Mouse (Mus musculus) neutrophil, adult 83 days (primary cell): Measurements from ENCODE around the gene Sptan1. TPM values are rescaled to one million over a fixed set of nuclear protein-coding genes. Genes with fewer than 3 reads are reported as not detected.

Experiments
- total RNA-seq, 2 experiments: library from RNA; stranded (reverse); gene quantifications; one replicate each; pipeline ENCODE4 v1.2.4; 2023

Gene Sptan1
- total RNA-seq, result 100 to 1,000 TPM; 185 TPM

GRCm38 (mm10) chr2:29965250-29965843 lies at the start of gene Sptan1:
Gene Sptan1 (plus strand): TSS chr2:29965560.

GRCm38 (mm10) chr2:29934906-29935599 lies 30.3 kb upstream of the Sptan1 start, which contains the start of gene Gle1:
Gene Gle1 (plus strand): TSS chr2:29935426.

GRCm38 (mm10) chr2:30048699-30049388 lies 83.5 kb downstream of the Sptan1 start, which contains the start of gene Wdr34:
Gene Wdr34 (minus strand): TSS chr2:30048881.

GRCm38 (mm10) chr2:30057223-30057904 lies 92.0 kb downstream of the Sptan1 start, which contains the start of gene Set:
Gene Set (plus strand): TSS chr2:30057378.

GRCm38 (mm10) chr2:30077502-30078348 lies 112.4 kb downstream of the Sptan1 start, which contains the start of gene Pkn3:
Gene Pkn3 (plus strand): TSS chr2:30077684.

Other genes starting within 250 kb of the Sptan1 start
- not detected for gene Gm13420, start 213.9 kb upstream of the Sptan1 start, total RNA-seq
- gene Gm13547, start 206.2 kb upstream of the Sptan1 start, total RNA-seq, result not detected
- 10 to 100 TPM; 15.6 to 24.9 TPM for gene Coq4, start 178.1 kb upstream of the Sptan1 start, total RNA-seq
- gene Trub2, start 177.1 kb upstream of the Sptan1 start, total RNA-seq, result 10 to 100 TPM; 32.4 to 36.4 TPM
- gene Slc27a4, start 162.9 kb upstream of the Sptan1 start, total RNA-seq, result 100 to 1,000 TPM; 136 to 141 TPM
- 10 to 100 TPM; 21.1 to 22.3 TPM for gene Urm1, start 145.5 kb upstream of the Sptan1 start, total RNA-seq
- 1 to 10 TPM; 6.4 to 9.9 TPM for gene Cercam, start 96.4 kb upstream of the Sptan1 start, total RNA-seq
- gene Odf2, start 76.3 kb upstream of the Sptan1 start, total RNA-seq, result 10 to 100 TPM; 86.4 to 90.5 TPM
- 10 to 100 TPM; 28.7 to 29.8 TPM for gene Gle1, start 30.1 kb upstream of the Sptan1 start, total RNA-seq
- 1 to 10 TPM; 2.3 to 3.8 TPM for gene Wdr34, start 83.3 kb downstream of the Sptan1 start, total RNA-seq
- 100 to 1,000 TPM; 135 to 140 TPM for gene Set, start 91.8 kb downstream of the Sptan1 start, total RNA-seq
- 1 to 10 TPM; 7.1 to 7.3 TPM for gene Pkn3, start 112.1 kb downstream of the Sptan1 start, total RNA-seq
- 10 to 100 TPM; 10.5 to 13.7 TPM for gene Zdhhc12, start 128.1 kb downstream of the Sptan1 start, total RNA-seq
- 10 to 100 TPM; 31.5 to 33.2 TPM for gene Zer1, start 159.0 kb downstream of the Sptan1 start, total RNA-seq
- 10 to 100 TPM; 54.5 to 57.4 TPM for gene Tbc1d13, start 168.2 kb downstream of the Sptan1 start, total RNA-seq
- 1 to 10 TPM; 1.3 to 2.3 TPM for gene Endog, start 205.9 kb downstream of the Sptan1 start, total RNA-seq
- 1 to 10 TPM; 8.3 to 9.2 TPM for gene Spout1, start 212.9 kb downstream of the Sptan1 start, total RNA-seq
- 1 to 10 TPM; 2.5 to 4.1 TPM for gene Kyat1, start 240.3 kb downstream of the Sptan1 start, total RNA-seq